Mouse (Mus musculus): ENCODE measurements at regions not wholly inside any gene's neighbourhood (a gene's known extent, or its start where the extent isn't known, plus 50 kb on each side); places are given as distances from the start of the nearest gene placed in this dataset.
"Not testable (repeated sequence)": the region's sequence is repeated elsewhere in the genome, so short reads cannot be mapped to it uniquely, and the experiment has no call there.

- DNase-seq = no peak
Observed at GRCm38 (mm10) chr2:109402556-109402955, 122.0 kb upstream of the Mettl15 start.

DNA sequence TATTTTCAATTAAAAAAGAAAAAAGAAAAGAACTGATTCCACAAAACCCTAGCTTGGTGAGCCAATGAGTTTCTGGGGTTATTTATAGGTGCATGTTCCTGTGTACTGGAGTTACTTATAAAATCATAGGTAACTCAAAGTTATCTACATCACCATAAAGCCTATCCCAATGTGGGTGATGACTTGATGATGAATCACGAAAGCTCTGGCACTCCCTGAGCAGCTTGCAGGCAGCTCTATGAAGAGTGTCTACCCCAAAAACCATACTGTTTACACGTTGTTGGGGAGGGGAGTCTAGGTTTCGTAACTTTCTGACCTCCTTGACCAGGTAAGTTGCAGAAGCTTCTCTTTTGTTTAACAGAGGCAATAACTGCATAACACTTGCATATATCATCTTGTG, 123.7 kb upstream of the Mettl15 start:
- DNase-seq = no peak

DNA sequence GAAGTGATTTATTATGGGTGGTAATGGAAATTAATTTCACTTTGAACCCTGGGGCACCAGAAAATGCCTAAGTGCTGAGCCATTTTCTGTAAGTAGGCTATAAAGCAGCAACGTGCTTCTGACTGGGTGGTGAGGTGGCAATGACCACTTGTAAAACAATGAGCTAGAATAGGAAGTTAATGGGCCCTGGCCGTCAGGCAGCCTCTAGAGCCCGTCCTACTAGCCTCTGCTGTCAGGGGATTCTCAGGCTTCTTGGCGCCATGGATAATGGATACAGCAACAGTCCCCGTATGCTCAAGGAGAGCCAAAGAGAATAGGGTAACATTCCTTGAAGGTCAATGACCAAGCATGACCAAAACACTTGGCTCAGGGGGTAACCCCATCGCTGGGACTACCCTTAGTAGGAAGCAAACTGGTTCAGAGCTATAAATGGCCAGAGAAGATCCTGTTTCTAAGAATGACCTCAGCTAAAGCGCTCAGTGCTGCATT, 126.1 kb upstream of the Mettl15 start:
- DNase-seq = no peak

DNA sequence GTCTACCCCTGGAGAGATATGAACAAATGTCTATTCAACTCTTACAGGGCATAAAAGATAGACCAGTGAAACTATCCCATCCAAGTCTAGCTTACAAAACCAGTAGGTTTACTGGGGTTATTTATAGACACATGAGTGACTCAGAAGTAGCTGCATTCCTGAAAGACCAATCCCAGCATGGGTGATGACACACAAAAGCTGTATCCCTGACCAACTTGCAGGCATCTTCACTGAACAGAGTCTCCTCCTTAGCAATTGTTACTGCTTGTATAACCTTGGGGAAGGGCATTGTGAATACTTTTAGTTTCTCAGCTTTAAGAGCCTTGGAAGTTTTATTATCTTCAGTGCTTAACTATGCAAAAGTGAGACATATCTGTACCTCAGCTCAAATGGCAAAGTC, 139.6 kb upstream of the Mettl15 start:
- no peak for DNase-seq

DNA sequence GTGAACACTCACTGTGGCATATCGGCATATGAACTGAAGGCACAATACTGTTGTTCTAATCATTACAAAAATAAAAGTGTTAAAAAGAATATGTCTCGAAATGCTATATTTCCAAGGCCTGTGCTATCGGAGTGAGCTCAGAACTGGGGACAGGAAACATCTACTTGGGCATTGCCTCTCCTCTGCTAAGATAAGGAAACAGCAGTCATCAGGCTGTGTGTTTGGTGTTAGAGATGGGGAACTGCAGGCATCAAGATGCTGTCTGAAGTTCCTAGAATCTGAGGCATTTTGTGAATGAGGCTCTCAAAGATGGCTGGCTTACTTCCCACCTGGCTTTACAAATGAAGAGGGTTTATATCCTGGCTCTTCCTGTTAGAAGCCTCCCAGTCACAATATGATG, 150.6 kb upstream of the Mettl15 start:
- DNase-seq = no peak

- no peak for DNase-seq
Observed at GRCm38 (mm10) chr2:109442551-109443120, 162.1 kb upstream of the Mettl15 start.

- no peak for DNase-seq
Observed at GRCm38 (mm10) chr2:109443521-109444066, 163.0 kb upstream of the Mettl15 start.

DNA sequence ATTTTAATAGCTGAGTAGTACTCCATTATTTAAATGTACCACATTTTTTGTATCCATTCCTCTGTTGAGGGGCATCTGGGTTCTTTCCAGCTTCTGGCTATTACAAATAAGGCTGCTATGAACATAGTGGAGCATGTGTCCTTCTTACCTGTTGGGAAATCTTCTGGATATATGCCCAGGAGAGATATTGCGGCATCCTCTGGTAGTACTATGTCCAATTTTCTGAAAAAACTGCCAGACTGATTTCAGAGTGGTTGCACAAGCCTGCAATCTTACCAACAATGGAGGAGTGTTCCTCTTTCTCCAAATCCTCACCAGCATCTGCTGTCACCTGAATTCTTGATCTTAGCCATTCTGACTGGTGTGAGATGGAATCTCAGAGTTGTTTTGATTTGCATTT, 181.7 kb upstream of the Mettl15 start:
- not testable (repeated sequence) for DNase-seq

GRCm38 (mm10) chr2:109484306-109484705, 190.2 kb upstream of the Bdnf start:
- DNase-seq = no peak

DNA sequence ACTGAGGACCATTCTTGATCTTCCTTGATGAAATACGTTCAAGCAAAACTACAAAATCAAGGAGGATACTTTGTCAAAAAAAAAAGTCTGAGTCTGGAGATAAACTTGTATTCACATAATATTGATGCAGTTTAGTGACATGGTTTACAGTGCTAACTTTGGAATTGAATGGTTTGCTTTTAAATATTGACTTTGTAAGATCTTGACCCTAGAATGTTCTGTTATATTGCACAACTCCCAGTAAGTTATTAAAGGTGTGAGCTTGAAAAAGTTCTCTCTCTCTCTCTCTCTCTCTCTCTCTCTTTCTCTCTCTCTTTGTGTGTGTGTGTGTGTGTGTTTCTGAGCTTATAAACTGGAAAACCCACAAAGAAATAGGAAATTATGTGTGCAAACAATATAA, 186.9 kb upstream of the Bdnf start:
- no peak for DNase-seq

GRCm38 (mm10) chr2:109502186-109502585, 172.3 kb upstream of the Bdnf start:
- DNase-seq = peak; percentile 33

- DNase-seq = no peak
Observed at GRCm38 (mm10) chr2:109504906-109505305, 169.6 kb upstream of the Bdnf start.

GRCm38 (mm10) chr2:109510070-109510979, 164.2 kb upstream of the Bdnf start:
- no peak for DNase-seq

DNA sequence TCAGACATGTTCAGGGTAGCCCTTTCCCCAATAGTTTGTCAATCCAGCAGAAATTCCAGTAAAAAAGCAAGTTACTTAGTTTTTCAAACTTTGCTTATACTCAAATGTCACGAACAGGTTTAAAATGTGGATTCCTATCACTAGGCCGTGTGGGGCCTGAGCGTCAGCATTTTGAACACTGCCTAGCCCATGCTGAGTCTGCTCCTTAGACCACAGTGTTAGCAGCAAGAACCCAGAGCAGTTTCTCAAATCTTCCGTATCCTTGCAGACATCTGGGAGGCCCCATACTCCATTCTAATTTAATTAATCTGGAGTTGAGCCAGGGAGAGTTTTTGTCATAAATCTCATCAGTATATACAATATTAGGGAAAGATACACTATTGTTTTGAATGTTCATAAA, 163.4 kb upstream of the Bdnf start:
- no peak for DNase-seq

DNA sequence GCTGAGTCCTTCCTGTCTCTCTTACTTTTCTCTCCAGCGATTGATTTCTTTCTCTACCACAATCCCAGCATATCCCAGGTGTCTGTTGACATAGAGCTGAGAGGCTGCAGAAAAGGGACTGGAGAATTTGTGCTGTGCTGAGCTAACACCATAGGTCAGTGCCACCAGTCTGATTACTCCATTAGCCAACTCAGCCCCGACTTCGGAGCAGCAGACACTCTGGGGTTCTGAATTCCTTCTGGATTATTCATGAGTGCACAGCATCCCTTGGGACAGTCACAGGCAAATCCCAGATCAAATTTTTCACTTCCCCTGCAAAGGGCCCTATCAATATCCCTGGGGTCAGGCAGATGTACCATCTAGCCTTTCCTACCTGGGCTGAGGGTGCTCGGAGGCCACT, 155.2 kb upstream of the Bdnf start:
- DNase-seq = no peak

GRCm38 (mm10) chr2:109520471-109520870, 154.0 kb upstream of the Bdnf start:
- DNase-seq = no peak

DNA sequence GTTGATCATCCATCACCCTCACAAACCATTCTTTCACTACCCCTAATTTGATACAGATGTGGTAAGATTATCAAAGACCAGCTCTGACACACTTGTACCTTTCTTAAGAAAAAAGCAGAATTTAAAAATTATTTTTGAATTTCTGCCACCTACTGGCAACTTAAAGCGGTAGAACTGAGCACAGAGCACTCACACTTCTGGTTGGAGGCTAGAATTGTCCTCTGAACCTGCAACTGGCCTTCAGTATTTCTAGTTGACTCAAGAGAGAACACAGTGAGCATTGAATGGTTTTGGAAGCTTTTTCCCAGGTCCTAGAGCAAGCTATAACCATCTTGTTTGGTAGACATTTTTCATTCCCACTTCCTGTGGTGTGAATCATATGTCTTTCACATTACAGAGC, 135.0 kb upstream of the Bdnf start:
- no peak for DNase-seq

DNA sequence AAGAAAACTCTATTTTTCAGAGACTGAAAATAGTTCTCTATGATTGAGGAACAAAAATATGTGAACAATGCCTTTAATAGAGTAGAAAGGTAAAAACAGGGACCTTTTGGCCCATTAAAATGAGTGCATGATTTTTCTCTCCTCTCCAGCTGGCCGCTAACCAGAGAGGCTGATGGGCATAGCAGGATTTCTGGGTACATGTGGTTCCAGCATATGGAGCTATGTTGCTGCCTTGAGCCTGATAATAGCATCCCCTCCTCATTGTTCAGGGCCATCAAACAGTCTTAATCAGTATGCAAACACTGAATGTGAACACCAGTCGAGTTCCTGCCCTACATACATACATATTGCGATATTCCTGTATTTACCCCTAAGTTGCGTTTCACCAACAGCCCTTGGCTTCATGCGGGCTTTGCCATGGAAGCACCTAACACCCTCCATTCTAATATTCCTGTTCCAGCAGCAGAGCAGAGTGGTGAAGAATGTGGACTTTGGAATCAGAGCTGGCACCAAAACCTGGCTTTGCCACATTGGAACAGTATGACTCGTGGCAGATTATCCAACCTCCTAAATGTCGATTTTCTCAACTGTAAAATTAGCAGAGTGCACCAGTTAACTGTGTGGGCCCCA, 127.9 kb upstream of the Bdnf start:
- DNase-seq = no peak

DNA sequence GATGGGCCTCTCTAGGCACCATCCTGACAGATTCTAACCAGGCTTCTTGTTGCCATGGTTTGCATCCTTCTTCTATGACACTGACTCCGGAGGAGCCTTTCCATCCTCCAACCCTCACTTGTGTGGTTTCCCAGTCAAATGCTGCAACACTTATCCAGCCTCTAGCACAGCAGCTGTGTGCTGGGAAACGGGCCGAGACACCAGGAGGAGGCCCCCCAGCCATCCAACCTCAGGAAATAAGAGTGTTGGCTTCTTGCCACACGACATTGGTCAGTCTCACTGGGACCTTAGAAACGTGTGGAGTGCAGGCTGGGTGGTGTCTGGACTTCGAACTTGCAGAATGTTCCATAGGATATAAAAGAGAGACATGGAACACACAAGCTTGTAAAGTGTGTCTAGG, 119.9 kb upstream of the Bdnf start:
- DNase-seq = no peak

DNA sequence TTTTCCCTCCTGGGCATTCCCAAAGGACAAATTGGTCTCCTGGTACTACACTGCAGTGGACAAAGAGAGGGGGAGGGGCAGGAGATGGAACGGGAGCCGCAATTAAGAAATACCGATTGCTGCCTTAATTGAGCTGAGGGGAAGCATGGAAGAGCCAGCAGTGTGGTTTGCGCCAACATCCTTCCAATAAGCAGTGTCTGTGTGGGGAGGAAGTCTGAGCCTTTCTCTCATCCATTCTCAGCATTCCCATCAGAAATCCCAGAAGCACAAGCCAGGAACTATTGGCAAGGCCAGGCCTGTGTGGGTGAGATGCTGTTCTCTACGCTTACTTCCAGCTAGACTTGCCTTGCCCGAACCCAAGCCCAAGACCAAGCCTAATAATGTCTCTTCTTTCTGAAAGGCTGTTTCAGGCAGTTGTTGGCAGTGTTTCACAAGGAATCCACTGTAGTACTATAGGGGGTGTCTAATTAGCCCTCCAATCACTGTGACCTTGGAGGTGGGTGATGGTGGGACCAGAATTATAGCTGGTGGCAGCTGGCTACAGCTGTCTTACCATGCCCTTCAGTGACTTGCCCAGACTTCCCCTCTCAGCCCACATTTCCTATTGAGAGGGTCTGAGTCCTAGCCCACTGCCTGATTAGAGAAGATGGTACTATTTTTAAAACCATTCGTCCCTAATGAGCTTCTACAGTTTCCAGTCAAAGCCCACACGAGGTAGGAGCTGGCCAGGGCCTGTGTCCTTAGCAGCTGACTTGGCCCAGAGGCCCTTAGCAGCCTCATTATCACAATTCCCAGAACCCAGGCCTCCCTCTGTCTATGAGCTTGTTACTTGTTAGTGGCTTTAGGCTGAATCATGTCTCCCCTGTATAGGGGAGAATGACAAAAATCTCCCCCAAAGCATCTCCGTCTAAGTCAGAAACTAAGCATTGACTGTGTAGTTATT, 115.1 kb upstream of the Bdnf start:
- no peak for DNase-seq

GRCm38 (mm10) chr2:109562996-109563395, 111.5 kb upstream of the Bdnf start:
- DNase-seq = no peak

GRCm38 (mm10) chr2:109576946-109577345, 97.6 kb upstream of the Bdnf start:
- no peak for DNase-seq

All from right cerebral cortex, postnatal 14 days (tissue).